Mouse (Mus musculus): ENCODE results near the gene Thtpa. TPM values are rescaled to one million over a fixed set of nuclear protein-coding genes. Genes with fewer than 3 reads are reported as not detected.
A peak's percentile ranks its signal among the peaks of the same experiment; 100 is the strongest.

Gene Thtpa
- total and polyA plus RNA-seq, 3 experiments, result 9.0 to 13.2 TPM; not detected in 1

- H3K4me3 ChIP-seq (ENCODE audit: control insufficient read depth in 1 of 2, insufficient read depth in 1 of 2, low read depth in 2 of 2, low read length in 2 of 2), result no peak overlapping the region
- peak overlapping the region; percentile 46; the same call in 1 of the 2 replicates for H3K9ac ChIP-seq (ENCODE audit: control insufficient read depth, low read depth, low read length, poor library complexity, severe bottlenecking)
- H3K36me3 ChIP-seq (ENCODE audit: control insufficient read depth in 1 of 2, insufficient read depth in 2 of 2, low read length in 2 of 2), result peaks cover 0 to 10% of the 10 kb centered on the region in 2 experiments; a peak in 2 of 4 replicates
- no peaks in the 10 kb centered on the region for H3K79me2 ChIP-seq (ENCODE audit: control insufficient read depth, insufficient read depth, low read length, poor library complexity)
- H3K27me3 ChIP-seq (ENCODE audit: control insufficient read depth in 1 of 2, insufficient read depth in 2 of 2, low read length in 2 of 2), result no peaks in the 10 kb centered on the region
- no peaks in the 10 kb centered on the region for H3K9me3 ChIP-seq (replicated peaks; ENCODE audit: insufficient read depth, low read length)
- DNase-seq (ENCODE audit: low read depth, low spot score), result no peak
- H3K27ac ChIP-seq (ENCODE audit: control insufficient read depth, low read depth, low read length), result no peak overlapping the region
- H3K4me1 ChIP-seq (ENCODE audit: control insufficient read depth in 1 of 2, insufficient read depth in 2 of 2, low read length in 2 of 2), result peaks cover 0 to 8% of the 10 kb centered on the region in 2 experiments; a peak in 3 of 4 replicates
- TF ChIP-seq MXI1 (IDR thresholded peaks at IDR 0.05; ENCODE audit: low read depth, low read length), result no peak
- TF ChIP-seq ZKSCAN1 (IDR thresholded peaks at IDR 0.05; ENCODE audit: low read depth, low read length), result no peak
- no peak for TF ChIP-seq SIN3A (IDR thresholded peaks at IDR 0.05; ENCODE audit: low read length)
- TF ChIP-seq JUND (IDR thresholded peaks at IDR 0.05; ENCODE audit: low read depth, low read length), result no peak
- TF ChIP-seq TCF12 (IDR thresholded peaks at IDR 0.05; ENCODE audit: low read depth, low read length), result no peak
- no peak for TF ChIP-seq POLR2AphosphoS5 (IDR thresholded peaks at IDR 0.05; ENCODE audit: borderline replicate concordance, low read depth, low read length)
- no peak for TF ChIP-seq MYB (IDR thresholded peaks at IDR 0.05; ENCODE audit: low read depth, low read length)
- no peak for TF ChIP-seq USF2 (IDR thresholded peaks at IDR 0.05; ENCODE audit: borderline replicate concordance in 1 of 2, insufficient read depth in 1 of 2, low read depth in 1 of 2, low read length in 2 of 2)
- no peak for TF ChIP-seq ETS1 (IDR thresholded peaks at IDR 0.05; ENCODE audit: low read depth, low read length)
- no peak for TF ChIP-seq BHLHE40 (IDR thresholded peaks at IDR 0.05; ENCODE audit: borderline replicate concordance, low read depth, low read length)
- TF ChIP-seq CTCF (IDR thresholded peaks at IDR 0.05 in 2 of 3, conservative IDR thresholded peaks at IDR 0.05 in 1 of 3; ENCODE audit: control insufficient read depth in 1 of 3, insufficient read depth in 1 of 3, low read depth in 2 of 3, low read length in 3 of 3, poor library complexity in 1 of 3, severe bottlenecking in 1 of 3), result no peak
- TF ChIP-seq POLR2AphosphoS2 (IDR thresholded peaks at IDR 0.05; ENCODE audit: low read length), result no peak
- TF ChIP-seq USF1 (IDR thresholded peaks at IDR 0.05; ENCODE audit: low read depth, low read length), result no peak
- TF ChIP-seq KAT2A (conservative IDR thresholded peaks at IDR 0.05; ENCODE audit: low read depth, low read length), result no peak
Observed at GRCm38 (mm10) chr14:55061845-55062244, 32.7 kb upstream of the Thtpa start.

- Histone ChIP-seq H3K4me3 (ENCODE audit: control insufficient read depth in 1 of 2, insufficient read depth in 1 of 2, low read depth in 2 of 2, low read length in 2 of 2) (peak overlapping the region; percentile 34 to 37; a peak in 3 of 4 replicates), H3K9ac (ENCODE audit: control insufficient read depth, low read depth, low read length, poor library complexity, severe bottlenecking) (peak overlapping the region; percentile 46), H3K27me3 (ENCODE audit: control insufficient read depth in 1 of 2, insufficient read depth in 2 of 2, low read length in 2 of 2) (no peaks in the 10 kb centered on the region), H3K27ac (ENCODE audit: control insufficient read depth, low read depth, low read length) (no peak overlapping the region), H3K9me3 (replicated peaks; ENCODE audit: insufficient read depth, low read length) (no peaks in the 10 kb centered on the region), H3K79me2 (ENCODE audit: control insufficient read depth, insufficient read depth, low read length, poor library complexity) (no peaks in the 10 kb centered on the region), H3K36me3 (ENCODE audit: control insufficient read depth in 1 of 2, insufficient read depth in 2 of 2, low read length in 2 of 2) (peaks cover 0 to 10% of the 10 kb centered on the region in 2 experiments; a peak in 2 of 4 replicates), H3K4me1 (ENCODE audit: control insufficient read depth in 1 of 2, insufficient read depth in 2 of 2, low read length in 2 of 2) (peaks cover 0 to 8% of the 10 kb centered on the region in 2 experiments; a peak in 3 of 4 replicates)
- 0 out of 2 replicates have a peak, but pooled peaks have one; percentile 13 for TF ChIP-seq HCFC1 (IDR thresholded peaks at IDR 0.05; ENCODE audit: low read depth, low read length)
- TF ChIP-seq USF2 (IDR thresholded peaks at IDR 0.05; ENCODE audit: borderline replicate concordance in 1 of 2, insufficient read depth in 1 of 2, low read depth in 1 of 2, low read length in 2 of 2), result no peak
- TF ChIP-seq E2F4 (IDR thresholded peaks at IDR 0.05; ENCODE audit: borderline replicate concordance, low read depth, low read length), result no peak
- no peak for TF ChIP-seq KAT2A (conservative IDR thresholded peaks at IDR 0.05; ENCODE audit: low read depth, low read length)
- TF ChIP-seq TAL1 (IDR thresholded peaks at IDR 0.05; ENCODE audit: low read length), result no peak
- TF ChIP-seq ETS1 (IDR thresholded peaks at IDR 0.05; ENCODE audit: low read depth, low read length), result 0 out of 2 replicates have a peak, but pooled peaks have one; percentile 11
- TF ChIP-seq NELFE (IDR thresholded peaks at IDR 0.05; ENCODE audit: low read depth, low read length), result no peak
- 0 out of 2 replicates have a peak, but pooled peaks have one; percentile 23 for TF ChIP-seq NRF1 (IDR thresholded peaks at IDR 0.05; ENCODE audit: insufficient read depth, low read depth, low read length, poor library complexity, severe bottlenecking)
- TF ChIP-seq MXI1 (IDR thresholded peaks at IDR 0.05; ENCODE audit: low read depth, low read length), result no peak
- TF ChIP-seq EP300 (IDR thresholded peaks at IDR 0.05; ENCODE audit: low read depth in 1 of 2, low read length in 2 of 2), result peak in 1 of 2 experiments; percentile 44; a peak in 1 of 4 replicates
- no peak for TF ChIP-seq POLR2AphosphoS5 (IDR thresholded peaks at IDR 0.05; ENCODE audit: borderline replicate concordance, low read depth, low read length)
- TF ChIP-seq MAZ (IDR thresholded peaks at IDR 0.05; ENCODE audit: low read depth, low read length), result 0 out of 2 replicates have a peak, but pooled peaks have one; percentile 45
- peak in 2 of 3 experiments; percentile 17 to 31; a peak in 2 of 6 replicates for TF ChIP-seq CTCF (IDR thresholded peaks at IDR 0.05 in 2 of 3, conservative IDR thresholded peaks at IDR 0.05 in 1 of 3; ENCODE audit: control insufficient read depth in 1 of 3, insufficient read depth in 1 of 3, low read depth in 2 of 3, low read length in 3 of 3, poor library complexity in 1 of 3, severe bottlenecking in 1 of 3)
- DNase-seq (ENCODE audit: low read depth, low spot score), result peak; percentile 89
Observed at GRCm38 (mm10) chr14:55062626-55063025, 32.0 kb upstream of the Thtpa start.

Measured in MEL (cell line).